Mouse (Mus musculus) heart, embryonic 14.5 days (tissue): ENCODE measurements around the gene Ankle1. TPM values are rescaled to one million over a fixed set of nuclear protein-coding genes. Genes with fewer than 3 reads are reported as not detected.
"Not testable (repeated sequence)": the region's sequence is repeated elsewhere in the genome, so short reads cannot be mapped to it uniquely, and the experiment has no call there.

ENCODE experiments used
- ATAC-seq: fragments of 200-750 bp; cut with Nextera tagmentation; 2 replicates; pipeline ENCODE4 v1.8.0; 2017; ENCODE audit warnings: low read depth, moderate TSS enrichment; ENCODE audit not compliant: insufficient number of reproducible peaks, insufficient read depth, low FRiP score
- H3K27ac ChIP-seq, 2 experiments: fragments of 200-500 bp in 1 of 2; fragments of 300-500 bp in 1 of 2; sonication (generic) in 1 of 2; replicated peaks in 1 of 2; 2 replicates each; pipeline ENCODE4 v1.5.1; 2012 to 2014; ENCODE audit warnings: low read depth in 2 of 2, low read length in 2 of 2, control low read depth in 1 of 2, mild to moderate bottlenecking in 1 of 2, mixed read lengths in 1 of 2; ENCODE audit not compliant: control insufficient read depth in 1 of 2, insufficient read depth in 1 of 2
- H3K27me3 ChIP-seq: fragments of 300-500 bp; sonication (generic); 2 replicates; pipeline ENCODE4 v1.6.1; 2014; ENCODE audit warnings: mild to moderate bottlenecking, low read length, control low read depth; ENCODE audit not compliant: control insufficient read depth, insufficient read depth
- H3K36me3 ChIP-seq: fragments of 300-500 bp; sonication (generic); 2 replicates; pipeline ENCODE4 v1.6.1; 2014; ENCODE audit warnings: mild to moderate bottlenecking, control low read depth, low read length, mixed read lengths; ENCODE audit not compliant: control insufficient read depth, insufficient read depth
- H3K4me1 ChIP-seq, 2 experiments: fragments of 200-500 bp in 1 of 2; fragments of 300-500 bp in 1 of 2; sonication (generic) in 1 of 2; 2 replicates each; pipeline ENCODE4 v1.6.1; 2012 to 2014; ENCODE audit warnings: low read length in 2 of 2, control low read depth in 1 of 2, mixed read lengths in 1 of 2; ENCODE audit not compliant: control insufficient read depth in 2 of 2, insufficient read depth in 2 of 2
- H3K4me2 ChIP-seq: fragments of 300-500 bp; sonication (generic); 2 replicates; pipeline ENCODE4 v1.6.1; 2014; ENCODE audit warnings: mild to moderate bottlenecking, low read length
- H3K4me3 ChIP-seq, 2 experiments: fragments of 200-500 bp in 1 of 2; fragments of 300-500 bp in 1 of 2; sonication (generic) in 1 of 2; 2 replicates each; pipeline ENCODE4 v1.5.1; 2012 to 2014; ENCODE audit warnings: low read length in 2 of 2, mild to moderate bottlenecking in 2 of 2, control low read depth in 1 of 2, low read depth in 1 of 2, moderate library complexity in 1 of 2; ENCODE audit not compliant: control insufficient read depth in 1 of 2, insufficient read depth in 1 of 2
- H3K9ac ChIP-seq: fragments of 300-500 bp; sonication (generic); 2 replicates; pipeline ENCODE4 v1.6.1; 2014; ENCODE audit warnings: mild to moderate bottlenecking, low read length
- H3K9me3 ChIP-seq: fragments of 300-500 bp; sonication (generic); 2 replicates; pipeline ENCODE4 v1.6.1; 2016; ENCODE audit warnings: low read length, control low read depth; ENCODE audit not compliant: control insufficient read depth
- WGBS: fragments of 180-500 bp; shearing (Covaris S2); extraction: QIAGEN DNeasy Blood & Tissue Kit; methylation state at CpG from one replicate; pipeline ENCODE4 v1.1.7; 2014; 5-methylcytosine and 5-hydroxymethylcytosine counted together
- polyA plus RNA-seq: library from polyadenylated mRNA; unstranded; fragments of >200 nt; fragmentation: Nextera tagmentation; extraction: Ambion mirVana; gene quantifications from 2 replicates; pipeline ENCODE4 v1.2.1, GENCODE M21; 2014

Gene Ankle1
- polyA plus RNA-seq, 1 experiment from 2014 or later, result 20.7 TPM

DNA sequence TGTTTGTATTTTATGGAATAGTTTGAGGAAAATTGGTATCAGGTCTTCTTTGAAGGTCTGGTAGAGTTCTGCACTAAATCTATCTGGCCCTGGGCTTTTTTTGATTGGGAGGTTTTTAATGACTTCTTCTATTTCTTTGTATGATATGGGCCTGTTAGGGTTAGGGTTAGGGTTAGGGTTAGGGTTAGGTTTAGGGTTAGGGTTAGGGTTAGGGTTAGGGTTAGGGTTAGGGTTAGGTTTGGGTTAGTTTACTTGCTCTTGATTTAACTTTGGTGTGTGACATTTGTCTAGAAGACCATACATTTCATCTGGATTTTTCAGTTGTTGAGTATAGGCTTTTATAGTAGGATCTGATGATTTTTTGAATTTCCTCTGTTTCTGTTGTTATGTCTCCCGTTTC is 27.1 kb downstream of the Ankle1 start:
- H3K36me3 ChIP-seq, result not testable (repeated sequence)
- WGBS, result 76% methylated on average over 1 of the region's 1 CpGs

DNA sequence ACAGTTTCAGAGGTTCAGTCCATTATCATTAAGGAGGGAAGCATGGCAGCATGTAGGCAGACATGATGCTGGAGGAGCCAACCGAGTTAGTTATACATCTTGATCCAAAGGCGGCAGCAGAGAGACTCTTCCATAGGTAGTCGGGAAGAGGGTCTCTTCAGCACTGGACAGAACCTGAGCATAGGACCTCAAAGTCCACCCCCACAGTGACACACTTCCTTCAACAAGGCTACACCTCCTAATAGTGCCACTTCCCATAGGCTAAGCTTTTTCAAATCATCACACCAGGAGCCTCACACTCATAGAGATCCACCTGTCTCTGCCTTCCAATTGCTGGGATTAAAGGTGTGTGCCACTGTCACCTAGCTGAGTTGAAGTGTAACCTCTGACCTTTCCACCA is 31.2 kb downstream of the Ankle1 start:
- Histone ChIP-seq H3K27ac (no peak overlapping the region), H3K36me3 (no peaks in the 10 kb centered on the region), H3K4me1 (no peaks in the 10 kb centered on the region), H3K27me3 (no peaks in the 10 kb centered on the region), H3K9ac (no peak overlapping the region), H3K4me3 (no peak overlapping the region), H3K4me2 (no peak overlapping the region), H3K9me3 (0 out of 2 replicates have a peak, but pooled peaks cover 2% of the 10 kb centered on the region)
- WGBS, result 48% methylated on average over 3 of the region's 3 CpGs
- no peak for ATAC-seq

More for the DNA sequence above, 27.1 kb downstream of the Ankle1 start:
- not testable (repeated sequence) for H3K27me3 ChIP-seq, H3K9ac ChIP-seq, H3K4me2 ChIP-seq, H3K27ac ChIP-seq, H3K9me3 ChIP-seq, H3K4me3 ChIP-seq, H3K4me1 ChIP-seq, ATAC-seq

DNA sequence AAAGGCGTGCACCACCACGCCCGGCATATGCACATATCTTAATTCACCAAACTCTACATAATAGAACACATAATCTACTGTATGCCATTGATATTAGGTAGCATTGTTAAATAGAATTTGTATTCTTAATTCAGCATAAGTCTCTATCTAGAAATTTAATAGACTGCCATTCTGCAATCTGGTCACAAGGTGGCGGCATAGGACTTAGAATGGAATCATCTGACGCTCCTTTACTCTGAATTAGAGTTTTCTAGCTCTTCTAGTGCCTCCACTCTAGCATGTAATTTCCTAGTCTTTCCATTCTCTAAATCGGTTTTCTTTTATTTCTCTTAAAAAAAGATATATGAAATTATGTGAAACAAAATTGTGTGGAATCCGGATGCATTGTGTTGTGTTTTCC is 35.6 kb downstream of the Ankle1 start:
- no peak for ATAC-seq
- H3K4me1 ChIP-seq, result no peaks in the 10 kb centered on the region
- H3K9me3 ChIP-seq, result no peaks in the 10 kb centered on the region
- no peak overlapping the region for H3K9ac ChIP-seq
- H3K4me2 ChIP-seq, result no peak overlapping the region
- no peak overlapping the region for H3K27ac ChIP-seq
- H3K36me3 ChIP-seq, result no peaks in the 10 kb centered on the region
- 0 out of 2 replicates have a peak, but pooled peaks cover 2% of the 10 kb centered on the region for H3K27me3 ChIP-seq
- H3K4me3 ChIP-seq, result no peak overlapping the region
- 0% methylated on average over 7 of the region's 7 CpGs for WGBS

GRCm38 (mm10) chr8:71445096-71445495 is 39.3 kb downstream of the Ankle1 start:
- Histone ChIP-seq H3K27me3 (0 out of 2 replicates have a peak, but pooled peaks cover 2% of the 10 kb centered on the region), H3K36me3 (no peaks in the 10 kb centered on the region), H3K4me2 (no peak overlapping the region), H3K9ac (no peak overlapping the region), H3K4me3 (no peak overlapping the region), H3K9me3 (no peaks in the 10 kb centered on the region), H3K27ac (no peak overlapping the region), H3K4me1 (no peaks in the 10 kb centered on the region)
- WGBS, result 73% methylated on average over 7 of the region's 7 CpGs
- ATAC-seq, result no peak

DNA sequence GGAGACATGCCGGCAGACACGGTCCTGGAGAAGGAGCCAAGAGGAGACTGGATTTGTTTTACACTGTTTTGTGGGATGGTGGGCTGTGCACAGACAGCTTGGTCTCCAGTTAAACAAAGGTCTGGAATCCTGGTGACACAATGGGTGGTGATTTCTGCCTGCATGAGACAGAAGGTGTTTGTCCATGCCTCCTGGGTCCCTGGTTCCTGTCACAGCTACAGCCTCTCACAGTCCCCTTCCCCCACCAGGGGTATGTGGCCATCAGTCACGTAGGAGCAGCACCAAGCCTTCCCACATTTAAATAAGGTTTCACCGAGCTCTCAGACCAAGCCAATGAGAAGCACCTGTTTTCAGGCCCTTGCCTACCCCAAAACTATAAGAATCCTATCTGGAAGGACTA is 45.5 kb downstream of the Ankle1 start:
- Histone ChIP-seq H3K4me1 (no peaks in the 10 kb centered on the region), H3K4me2 (no peak overlapping the region), H3K9ac (no peak overlapping the region), H3K4me3 (no peak overlapping the region), H3K36me3 (peaks cover 2% of the 10 kb centered on the region; the same call in 1 of the 2 replicates), H3K27ac (no peak overlapping the region), H3K9me3 (no peaks in the 10 kb centered on the region), H3K27me3 (no peaks in the 10 kb centered on the region)
- ATAC-seq, result no peak
- 64% methylated on average over 4 of the region's 4 CpGs for WGBS

GRCm38 (mm10) chr8:71451777-71452176 is 46.0 kb downstream of the Ankle1 start:
- no peak overlapping the region for H3K9ac ChIP-seq
- H3K4me1 ChIP-seq, result no peaks in the 10 kb centered on the region
- peaks cover 5% of the 10 kb centered on the region; the same call in 1 of the 2 replicates for H3K36me3 ChIP-seq
- H3K9me3 ChIP-seq, result no peaks in the 10 kb centered on the region
- no peaks in the 10 kb centered on the region for H3K27me3 ChIP-seq
- no peak overlapping the region for H3K4me3 ChIP-seq
- ATAC-seq, result no peak
- no peak overlapping the region for H3K27ac ChIP-seq
- WGBS, result 40% methylated on average over 11 of the region's 11 CpGs
- H3K4me2 ChIP-seq, result no peak overlapping the region

DNA sequence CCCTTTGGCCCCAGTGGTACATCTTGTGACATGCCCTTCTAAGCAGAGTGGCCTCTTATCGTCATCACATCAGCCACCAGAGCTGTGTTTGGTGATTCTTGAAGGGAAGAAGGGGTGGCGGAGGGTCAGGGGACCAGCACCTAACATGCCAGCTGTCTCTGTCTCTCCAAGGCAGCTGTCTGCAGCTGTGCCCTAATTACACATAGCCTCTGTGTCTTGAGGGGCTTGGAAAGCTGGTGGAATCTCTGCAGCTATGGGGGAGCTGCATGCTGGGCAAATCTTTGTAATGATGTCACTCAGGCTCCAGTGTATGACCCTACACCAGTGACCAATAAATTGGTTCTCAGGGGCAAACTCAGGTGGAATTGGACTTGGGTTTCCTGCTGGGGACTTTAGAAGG is 46.9 kb downstream of the Ankle1 start:
- ATAC-seq, result no peak
- WGBS, result 77% methylated on average over 2 of the region's 2 CpGs
- Histone ChIP-seq H3K36me3 (peaks cover 13% of the 10 kb centered on the region), H3K27ac (no peak overlapping the region), H3K27me3 (no peaks in the 10 kb centered on the region), H3K9ac (no peak overlapping the region), H3K9me3 (no peaks in the 10 kb centered on the region), H3K4me1 (no peaks in the 10 kb centered on the region), H3K4me2 (no peak overlapping the region), H3K4me3 (no peak overlapping the region)

GRCm38 (mm10) chr8:71454668-71455067 is 48.9 kb downstream of the Ankle1 start:
- no peak overlapping the region for H3K4me2 ChIP-seq
- H3K9me3 ChIP-seq, result no peaks in the 10 kb centered on the region
- no peaks in the 10 kb centered on the region for H3K4me1 ChIP-seq
- no peak overlapping the region for H3K27ac ChIP-seq
- no peak overlapping the region for H3K9ac ChIP-seq
- H3K36me3 ChIP-seq, result peaks cover 33% of the 10 kb centered on the region
- no peak overlapping the region for H3K4me3 ChIP-seq
- ATAC-seq, result no peak
- H3K27me3 ChIP-seq, result no peaks in the 10 kb centered on the region
- WGBS, result 81% methylated on average over 8 of the region's 8 CpGs
